Mouse (Mus musculus) neutrophil, adult 5-6 weeks (primary cell): ENCODE results near the gene Aatf. TPM values are rescaled to one million over a fixed set of nuclear protein-coding genes. Genes with fewer than 3 reads are reported as not detected.
"Not testable (repeated sequence)": the region's sequence is repeated elsewhere in the genome, so short reads cannot be mapped to it uniquely, and the experiment has no call there.

Experiments used
- ATAC-seq: fragments of 151-379, 151-347 bp; 2 replicates; pipeline ENCODE4 v1.8.0; 2017; ENCODE audit warnings: mild to moderate bottlenecking, moderate TSS enrichment; ENCODE audit not compliant: insufficient number of reproducible peaks, poor library complexity, low FRiP score, severe bottlenecking; ENCODE audit errors: extremely low read depth
- total RNA-seq: library from RNA; stranded (forward); fragments of 200-1000 nt; gene quantifications from 2 replicates; pipeline ENCODE4 v1.2.3, GENCODE M21; 2017

The Aatf gene
- total RNA-seq, 1 experiment from 2014 or later: 49.7 TPM

GRCm38 (mm10) chr11:84392066-84392465 is 121.3 kb downstream of the Aatf start:
- not testable (repeated sequence) for ATAC-seq

- no peak for ATAC-seq
Observed at GRCm38 (mm10) chr11:84391126-84391525, 122.2 kb downstream of the Aatf start.

DNA sequence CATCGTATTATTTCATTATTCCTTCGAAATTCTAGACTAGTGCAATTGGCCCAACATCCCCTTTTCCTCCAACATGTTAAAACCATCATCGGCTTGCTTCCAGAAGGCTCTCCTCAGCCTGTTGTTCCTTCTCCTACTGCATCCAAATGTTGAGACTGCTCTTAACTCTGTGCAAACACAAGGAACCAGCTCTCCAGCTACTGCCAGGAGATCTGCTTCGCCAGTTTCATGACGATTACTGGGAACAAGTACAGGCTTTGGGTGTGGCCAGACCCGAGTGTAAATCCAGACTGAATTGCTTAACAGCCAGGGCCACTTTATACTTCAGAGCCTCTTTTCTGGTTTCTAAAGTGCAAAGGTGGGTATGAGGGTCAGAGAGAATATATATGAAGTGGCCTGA is 124.0 kb downstream of the Aatf start:
- ATAC-seq: no peak

DNA sequence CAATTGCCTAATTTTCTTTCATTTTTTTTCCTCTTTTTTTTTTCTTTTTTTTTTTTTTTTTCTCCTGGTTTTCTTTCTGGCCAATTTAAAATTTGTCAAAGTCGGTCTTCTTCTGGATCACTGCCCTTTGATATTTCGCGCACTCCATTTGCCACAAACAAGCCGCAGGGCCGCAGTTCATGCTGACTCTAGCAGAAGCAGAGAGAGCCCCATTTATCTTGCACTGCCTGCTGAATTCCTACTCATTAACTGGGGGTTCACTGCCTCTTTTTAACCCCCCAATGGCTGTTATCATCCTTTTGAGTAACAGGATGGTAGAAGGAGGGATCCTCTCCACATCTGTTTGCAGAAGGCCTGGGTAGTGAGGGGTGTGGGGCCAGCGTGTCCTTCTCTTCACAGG is 129.4 kb downstream of the Aatf start:
- ATAC-seq: no peak

- ATAC-seq: no peak
Observed at GRCm38 (mm10) chr11:84382450-84382849, 130.9 kb downstream of the Aatf start.

- no peak for ATAC-seq
Observed at GRCm38 (mm10) chr11:84376510-84377365, 136.6 kb downstream of the Aatf start.

GRCm38 (mm10) chr11:84375951-84376496 is 137.3 kb downstream of the Aatf start:
- no peak for ATAC-seq

GRCm38 (mm10) chr11:84373122-84373521 is 140.2 kb downstream of the Aatf start:
- no peak for ATAC-seq

Other genes starting within 250 kb of the Aatf start
- gene Lhx1, start 12.0 kb upstream of the Aatf start, total RNA-seq: 2.7 and 5.1 TPM in 2 replicates